Mouse (Mus musculus) ES-E14 (cell line): Measurements from ENCODE around the gene Ppp1r9a. TPM values are rescaled to one million over a fixed set of nuclear protein-coding genes. Genes with fewer than 3 reads are reported as not detected.

Experiments
- DNase-seq: peaks from one replicate; pipeline ENCODE4 v3.0.0-alpha.2; 2013; ENCODE audit warnings: low read depth, low spot score
- H3K27ac ChIP-seq: 2 replicates; pipeline ENCODE4 v1.5.1; 2012; ENCODE audit warnings: low read depth, mild to moderate bottlenecking, low read length, moderate library complexity, mixed read lengths; ENCODE audit not compliant: poor library complexity, insufficient read depth, severe bottlenecking
- H3K36me3 ChIP-seq: 2 replicates; pipeline ENCODE4 v1.6.1; 2012; ENCODE audit warnings: mild to moderate bottlenecking, low read length, moderate library complexity, mixed read lengths; ENCODE audit not compliant: control insufficient read depth, poor library complexity, insufficient read depth, severe bottlenecking
- H3K4me1 ChIP-seq, 2 experiments: fragments of 150-350 bp in 1 of 2; sonication (generic) in 1 of 2; 2 replicates each; pipeline ENCODE4 v1.6.1; 2012; ENCODE audit warnings: low read length in 2 of 2, mild to moderate bottlenecking in 1 of 2, mixed read lengths in 1 of 2; ENCODE audit not compliant: control insufficient read depth in 2 of 2, insufficient read depth in 2 of 2, poor library complexity in 1 of 2
- H3K4me3 ChIP-seq, 2 experiments: fragments of 150-350 bp in 1 of 2; sonication (generic) in 1 of 2; 2 replicates each; pipeline ENCODE4 v1.5.1; 2012; ENCODE audit warnings: low read length in 2 of 2, low read depth in 1 of 2, mild to moderate bottlenecking in 1 of 2, mixed read lengths in 1 of 2; ENCODE audit not compliant: insufficient read depth in 1 of 2, poor library complexity in 1 of 2, severe bottlenecking in 1 of 2
- H3K9ac ChIP-seq: 2 replicates; pipeline ENCODE4 v1.6.1; 2012; ENCODE audit warnings: low read depth, mild to moderate bottlenecking, low read length, mixed read lengths; ENCODE audit not compliant: poor library complexity, insufficient read depth, severe bottlenecking
- H3K9me3 ChIP-seq: fragments of 150-350 bp; sonication (generic); 2 replicates; pipeline ENCODE4 v1.6.1; 2012; ENCODE audit warnings: low read depth, mild to moderate bottlenecking, low read length; ENCODE audit not compliant: control insufficient read depth, insufficient read depth
- CHD2 ChIP-seq: IDR thresholded peaks from 2 replicates; pipeline ENCODE4 v1.6.1; 2014; ENCODE audit warnings: mild to moderate bottlenecking, low read depth, low read length, inconsistent platforms
- HCFC1 ChIP-seq: IDR thresholded peaks from 2 replicates; pipeline ENCODE4 v1.6.1; 2012; ENCODE audit warnings: low read length, inconsistent platforms, borderline replicate concordance; ENCODE audit not compliant: insufficient read depth
- MAFK ChIP-seq: IDR thresholded peaks from 2 replicates; pipeline ENCODE4 v1.6.1; 2014; ENCODE audit warnings: mild to moderate bottlenecking, low read depth, low read length, inconsistent platforms; ENCODE audit not compliant: insufficient read depth
- ZC3H11A ChIP-seq: IDR thresholded peaks from 2 replicates; pipeline ENCODE4 v1.6.1; 2012; ENCODE audit warnings: low read depth, mild to moderate bottlenecking, inconsistent platforms, low read length, borderline replicate concordance
- ZNF384 ChIP-seq: IDR thresholded peaks from 2 replicates; pipeline ENCODE4 v1.6.1; 2012; ENCODE audit warnings: low read depth, low read length, inconsistent platforms
- in situ Hi-C, 2 experiments: fragments of 600-800 bp; cut with MboI; formaldehyde crosslinking; loops; one replicate each; pipeline ENCODE4 v1.15.1; 2025; ENCODE audit warnings: low sequenced_read_pairs in 2 of 2, inconsistent platforms in 1 of 2; ENCODE audit not compliant: unreplicated experiment in 2 of 2
- total RNA-seq: library from RNA; depleted of rRNA; stranded (reverse); fragments of 300-350 nt; gene quantifications from 2 replicates; pipeline ENCODE4 v1.2.3, GENCODE M21; 2012; rRNA removed

The Ppp1r9a gene
- total RNA-seq, 1 experiment, result 22.2 TPM

DNA sequence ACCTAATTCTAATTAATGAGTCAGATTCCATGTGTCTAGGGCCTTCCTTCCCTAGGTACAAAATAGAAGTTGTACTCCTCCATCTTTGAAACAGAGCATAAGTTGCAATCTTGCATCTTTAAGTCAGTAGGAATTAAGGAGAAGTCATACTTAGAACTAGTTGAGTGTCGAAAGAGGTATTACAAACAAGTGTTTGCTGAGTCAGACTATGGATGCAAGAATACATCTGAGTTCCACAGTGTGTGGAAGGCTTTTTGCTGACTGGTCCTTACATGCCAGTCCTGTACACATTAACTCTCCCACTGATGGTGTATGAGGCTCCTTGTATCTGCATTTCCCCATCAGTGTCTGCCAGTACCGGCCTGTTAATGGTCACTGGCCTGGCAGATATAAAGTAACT, 305.1 kb downstream of the Ppp1r9a start:
- H3K36me3 ChIP-seq, result no peaks in the 10 kb centered on the region
- H3K4me1 ChIP-seq, result no peaks in the 10 kb centered on the region
- no peaks in the 10 kb centered on the region for H3K9me3 ChIP-seq
- H3K27ac ChIP-seq, result no peak overlapping the region
- no peak for DNase-seq
- no peak for TF ChIP-seq HCFC1
- TF ChIP-seq ZNF384, result no peak
- no peak for TF ChIP-seq ZC3H11A
- TF ChIP-seq MAFK, result no peak
- TF ChIP-seq CHD2, result no peak
- in situ Hi-C loops, result no loop called here
- no peak overlapping the region for H3K9ac ChIP-seq
- H3K4me3 ChIP-seq, result no peak overlapping the region

Other genes with a start within 250 kb of the Ppp1r9a start
- gene Sgce, start 155.7 kb upstream of the Ppp1r9a start, total RNA-seq, result 9.0 and 19.1 TPM in 2 replicates
- gene Peg10, start 155.6 kb upstream of the Ppp1r9a start, total RNA-seq, result 73.3 and 225 TPM in 2 replicates